Mouse (Mus musculus): ENCODE measurements around the gene Dis3.
"Not testable (repeated sequence)": the region's sequence is repeated elsewhere in the genome, so short reads cannot be mapped to it uniquely, and the experiment has no call there.

Dis3 gene

GRCm38 (mm10) chr14:99063091-99063490 lies 36.5 kb downstream of the Dis3 start:
- DNase-seq (ENCODE audit: low spot score) = no peak

DNA sequence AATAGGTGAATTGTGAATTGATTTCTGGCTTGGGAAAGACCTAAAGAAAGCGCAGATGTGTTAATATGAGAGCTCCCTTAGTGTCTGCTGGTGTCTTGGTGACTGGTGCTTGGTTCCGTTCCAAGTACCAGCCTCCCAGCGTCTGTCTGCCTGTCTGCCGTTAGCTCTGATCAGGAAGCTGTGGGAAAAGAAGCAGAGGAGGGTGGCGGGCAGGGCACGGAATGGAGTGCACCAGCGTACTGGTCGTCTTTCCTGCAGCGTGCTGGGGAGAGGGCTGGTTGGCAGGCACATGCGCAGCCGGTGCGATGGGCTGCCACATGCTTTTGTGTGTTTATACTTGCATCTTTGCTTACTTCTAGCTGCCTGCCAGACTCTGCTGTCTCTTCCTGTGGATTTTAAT lies 39.0 kb downstream of the Dis3 start:
- DNase-seq (ENCODE audit: low spot score) = no peak

DNA sequence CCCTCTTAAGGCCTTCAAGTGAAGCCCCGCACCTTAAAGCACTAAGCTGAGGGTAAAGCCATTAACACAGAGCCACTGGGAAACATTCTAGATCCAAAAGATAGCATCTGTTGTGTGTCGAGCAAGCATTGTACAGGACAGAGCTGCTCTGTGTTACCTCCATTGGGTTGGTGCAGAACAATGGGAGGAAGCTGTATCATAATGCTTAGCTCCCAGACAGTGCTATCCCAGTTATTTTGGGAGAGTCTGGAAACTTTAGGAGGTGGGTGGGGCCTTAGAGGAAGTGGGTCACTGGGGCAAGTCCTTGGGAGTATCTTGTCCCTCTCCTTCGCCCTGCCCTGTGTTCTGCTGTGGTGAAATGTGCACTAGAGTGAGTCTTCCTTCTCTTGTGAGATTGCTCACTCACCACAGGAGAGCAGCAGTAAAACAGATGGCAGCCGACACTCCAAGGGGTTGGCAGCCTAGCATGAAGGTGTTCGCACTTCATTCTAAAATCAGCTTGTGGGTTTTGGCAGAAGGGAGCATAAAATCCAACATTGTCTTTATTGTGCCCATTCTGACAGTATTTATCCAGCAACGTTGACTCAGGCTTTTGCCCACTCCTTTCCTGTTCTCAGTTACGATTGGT lies 40.5 kb downstream of the Dis3 start:
- DNase-seq (ENCODE audit: low spot score) = no peak

GRCm38 (mm10) chr14:99046782-99047181 lies 52.8 kb downstream of the Dis3 start:
- DNase-seq (ENCODE audit: low spot score) = no peak

DNA sequence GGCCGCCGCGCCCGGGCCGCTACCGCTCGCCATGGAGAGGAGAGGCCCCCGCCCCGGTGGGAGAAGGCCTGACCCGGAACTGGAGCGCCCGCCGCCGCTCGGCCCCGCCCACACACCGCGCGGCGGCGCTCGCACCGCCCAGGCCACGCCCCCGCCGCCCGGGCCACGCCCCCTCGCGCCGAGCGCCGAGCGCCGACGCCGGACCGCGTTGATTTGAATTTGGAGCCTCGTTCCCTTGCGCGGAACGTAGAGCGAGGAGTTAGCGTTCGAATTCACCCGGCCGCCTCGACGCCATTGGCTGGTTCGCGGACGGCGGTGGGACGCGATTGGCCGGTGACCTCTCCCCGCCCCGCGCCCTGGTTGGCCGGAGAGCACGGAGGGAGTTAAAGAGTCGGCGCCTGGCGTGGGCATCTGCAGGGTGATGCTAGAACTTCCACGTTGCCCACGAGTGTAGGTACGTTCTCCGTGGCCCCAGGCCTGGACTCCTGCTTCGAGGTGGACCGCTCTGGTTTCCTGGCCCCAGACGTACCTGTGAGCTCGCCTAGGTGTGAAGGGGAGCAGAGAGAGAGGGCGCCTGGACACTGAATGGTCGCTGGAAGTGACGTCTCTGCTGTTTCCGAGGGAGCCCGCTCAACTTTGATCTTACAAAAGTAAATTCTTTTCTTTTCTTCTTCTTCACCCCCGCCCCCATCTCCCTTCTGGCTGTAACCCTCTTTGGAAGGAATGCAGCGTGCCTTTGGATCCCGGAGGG lies 53.4 kb downstream of the Dis3 start, which contains the start of the genes Mzt1 and Bora:
Mzt1 (minus strand) TSS at position 104 of the 751 bp plus-strand sequence.
Bora (plus strand) TSS at position 192 of the 751 bp plus-strand sequence.
- peak; percentile 92 for DNase-seq (ENCODE audit: low spot score)

GRCm38 (mm10) chr14:99045378-99046030 lies 54.1 kb downstream of the Dis3 start:
- no peak for DNase-seq (ENCODE audit: low spot score)

DNA sequence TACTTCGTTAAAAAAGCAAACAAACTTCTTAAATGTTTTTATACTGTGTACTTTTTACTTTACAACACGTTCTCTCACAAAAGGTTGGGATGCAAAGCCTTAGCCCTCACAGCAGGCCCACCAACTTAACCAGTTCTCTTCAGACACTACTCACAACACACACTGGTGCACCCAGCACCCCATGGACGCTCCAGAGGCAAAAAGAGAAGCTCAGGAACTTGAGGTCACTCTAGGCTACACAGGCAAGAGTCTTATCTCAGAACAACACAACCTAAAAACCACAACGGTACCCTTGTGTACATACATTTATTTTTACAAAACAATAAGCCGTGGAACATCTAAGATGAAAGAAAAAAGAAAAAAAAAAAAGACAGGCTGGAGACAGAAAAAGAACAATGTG lies 54.9 kb downstream of the Dis3 start:
- DNase-seq (ENCODE audit: low spot score) = no peak

DNA sequence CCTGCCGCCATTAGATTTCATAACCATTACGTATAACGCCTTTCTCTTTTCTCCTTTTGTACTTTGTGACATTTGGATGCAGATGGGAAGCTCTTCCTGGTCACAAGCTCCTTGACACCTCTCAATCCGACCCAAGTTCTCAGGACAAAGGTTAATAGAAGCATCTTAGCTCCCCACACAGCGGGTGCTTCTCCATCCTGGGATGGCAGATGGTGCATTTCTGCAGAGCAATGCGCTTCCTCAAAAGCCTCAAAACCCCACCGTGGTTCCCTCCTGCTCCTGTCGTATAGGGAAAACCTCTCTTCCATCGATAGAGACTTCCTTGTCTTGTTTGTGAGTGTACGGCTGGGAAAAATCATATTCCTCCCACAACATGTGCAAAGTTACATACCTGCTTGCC lies 55.5 kb downstream of the Dis3 start:
- DNase-seq (ENCODE audit: low spot score) = no peak

- no peak for DNase-seq (ENCODE audit: low spot score)
Observed at GRCm38 (mm10) chr14:99043499-99043898, 56.1 kb downstream of the Dis3 start.

GRCm38 (mm10) chr14:99041416-99041815 lies 58.2 kb downstream of the Dis3 start:
- no peak for DNase-seq (ENCODE audit: low spot score)

DNA sequence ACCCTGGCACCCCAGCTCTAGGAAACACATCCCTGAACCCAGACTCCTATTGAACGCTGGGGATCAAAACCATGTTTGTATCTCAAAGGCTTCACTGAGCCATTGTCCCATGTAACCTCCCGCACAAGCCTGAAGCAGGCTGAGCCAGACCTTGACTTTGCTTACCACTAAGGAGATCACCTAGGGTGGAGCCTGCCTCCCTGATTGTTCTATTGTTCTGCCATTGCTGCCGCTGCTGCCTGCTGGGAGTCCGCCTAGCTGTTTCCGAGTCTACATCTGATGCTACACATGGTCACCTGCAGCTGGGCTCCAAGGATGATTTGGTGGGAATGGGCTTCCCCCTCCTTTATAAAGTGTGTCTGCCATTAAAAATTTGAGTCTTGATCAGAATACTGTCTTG lies 60.3 kb downstream of the Dis3 start:
- not testable (repeated sequence) for DNase-seq (ENCODE audit: low spot score)

DNA sequence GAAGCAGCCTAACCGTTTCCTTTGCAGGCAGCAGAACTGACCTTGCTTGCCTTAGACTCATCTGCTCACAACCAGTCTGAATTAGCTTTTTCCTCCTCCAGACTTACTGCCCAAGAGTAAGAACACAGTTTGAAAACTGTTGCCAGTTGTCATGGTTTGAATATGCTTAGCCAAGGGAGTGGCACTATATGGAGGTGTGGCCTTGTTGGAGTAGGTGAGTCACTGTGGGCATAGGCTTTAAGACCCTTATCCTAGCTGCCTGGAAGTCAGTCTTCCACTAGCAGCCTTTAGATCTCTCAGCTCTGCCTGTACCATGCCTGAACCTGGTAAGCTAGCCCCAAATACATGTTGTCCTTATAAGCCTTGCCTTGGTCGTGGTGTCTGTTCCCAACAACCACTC lies 61.9 kb downstream of the Dis3 start:
- DNase-seq (ENCODE audit: low spot score) = no peak

DNA sequence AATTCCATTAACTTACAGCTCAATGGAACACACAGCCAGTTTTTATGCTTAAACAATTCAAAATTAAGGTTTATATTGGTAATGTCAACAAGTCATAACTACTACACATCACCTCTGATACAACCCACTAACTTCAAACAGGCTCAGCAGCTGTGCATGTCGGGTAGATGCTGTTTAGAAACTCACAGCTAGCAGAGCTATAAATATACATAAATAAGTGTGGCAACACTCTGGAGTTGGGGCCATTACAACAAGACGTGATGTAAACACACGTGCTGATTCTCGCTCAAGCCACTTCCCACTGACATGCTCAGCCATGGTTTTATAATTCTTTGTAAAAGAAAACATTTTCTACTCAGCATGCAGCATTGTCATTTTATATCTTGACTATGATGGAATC lies 63.5 kb downstream of the Dis3 start:
- DNase-seq (ENCODE audit: low spot score) = no peak

DNA sequence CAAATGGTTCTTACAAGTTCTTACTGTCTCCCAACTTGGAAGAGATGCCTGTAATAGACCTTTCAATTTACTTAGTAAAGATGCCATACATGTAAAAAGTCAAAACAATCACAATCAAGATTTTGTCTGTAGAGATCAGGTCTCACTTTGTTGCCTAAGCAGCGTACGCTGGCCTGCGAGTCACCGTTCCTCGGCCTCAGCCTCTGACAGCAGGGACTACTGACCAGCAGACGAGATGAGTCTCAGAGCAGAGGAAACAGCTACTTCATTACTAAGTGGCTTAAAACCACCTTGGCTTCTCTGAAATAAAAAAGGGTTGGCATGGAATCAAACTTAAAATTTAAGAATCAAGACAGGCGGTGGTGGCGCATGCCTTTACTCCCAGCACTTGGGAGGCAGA lies 64.7 kb downstream of the Dis3 start:
- not testable (repeated sequence) for DNase-seq (ENCODE audit: low spot score)

DNA sequence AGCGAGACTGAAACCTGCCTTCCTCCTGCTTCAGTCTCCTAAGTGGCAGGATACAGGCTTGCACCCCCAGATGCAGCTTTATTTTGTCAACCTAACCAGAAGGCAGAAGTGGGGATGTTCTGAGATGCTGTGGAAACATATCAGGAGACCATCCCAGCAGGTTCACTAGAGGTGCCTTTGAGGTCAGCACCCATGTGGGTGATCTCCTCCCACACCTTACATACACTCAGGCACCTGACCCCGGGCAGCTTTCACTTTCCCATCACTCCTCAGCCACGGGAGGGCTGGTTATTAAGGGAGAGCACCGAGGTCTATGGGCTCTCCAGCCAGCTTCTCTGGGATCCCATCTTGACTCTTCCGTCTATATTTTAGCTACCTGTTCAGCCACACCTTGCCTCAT lies 67.0 kb downstream of the Dis3 start:
- no peak for DNase-seq (ENCODE audit: low spot score)

- DNase-seq (ENCODE audit: low spot score) = no peak
Observed at GRCm38 (mm10) chr14:99031337-99031873, 68.2 kb downstream of the Dis3 start.

- DNase-seq (ENCODE audit: low spot score) = no peak
Observed at GRCm38 (mm10) chr14:99029987-99030386, 69.6 kb downstream of the Dis3 start.

Measured in ovary, postnatal 36 days (tissue).